Mouse (Mus musculus) intestine, embryonic 14.5 days (tissue): Measurements from ENCODE around the gene Vmn1r116. TPM values are rescaled to one million over a fixed set of nuclear protein-coding genes. Genes with fewer than 3 reads are reported as not detected.
"Not testable (repeated sequence)": the region's sequence is repeated elsewhere in the genome, so short reads cannot be mapped to it uniquely, and the experiment has no call there.

Source experiments
- ATAC-seq: fragments of 200-750 bp; cut with Nextera tagmentation; replicated peaks from 2 replicates; pipeline ENCODE4 v1.8.0; 2017; ENCODE audit warnings: low read depth, moderate number of reproducible peaks, moderate TSS enrichment, moderate library complexity; ENCODE audit not compliant: low FRiP score, low TSS enrichment
- DNase-seq: peaks from one replicate; pipeline ENCODE4 v3.0.0-alpha.2; 2018; ENCODE audit warnings: low spot score
- H3K27ac ChIP-seq: fragments of 300-500 bp; sonication (generic); 2 replicates; pipeline ENCODE4 v1.5.1; 2014; ENCODE audit warnings: low read depth, mild to moderate bottlenecking, control low read depth
- H3K27me3 ChIP-seq: fragments of 300-500 bp; sonication (generic); replicated peaks from 2 replicates; pipeline ENCODE4 v1.6.1; 2014; ENCODE audit warnings: low read length, control low read depth; ENCODE audit not compliant: control insufficient read depth, insufficient read depth
- H3K36me3 ChIP-seq: fragments of 300-500 bp; sonication (generic); 2 replicates; pipeline ENCODE4 v1.6.1; 2014; ENCODE audit warnings: low read length, control low read depth; ENCODE audit not compliant: control insufficient read depth, insufficient read depth
- H3K4me1 ChIP-seq: fragments of 300-500 bp; sonication (generic); replicated peaks from 2 replicates; pipeline ENCODE4 v1.6.1; 2014; ENCODE audit warnings: low read length, control low read depth, mixed read lengths; ENCODE audit not compliant: control insufficient read depth, insufficient read depth
- H3K4me2 ChIP-seq: fragments of 300-500 bp; sonication (generic); 2 replicates; pipeline ENCODE4 v1.6.1; 2014; ENCODE audit warnings: low read length
- H3K4me3 ChIP-seq: fragments of 300-500 bp; sonication (generic); 2 replicates; pipeline ENCODE4 v1.5.1; 2014; ENCODE audit warnings: low read depth, low read length, control low read depth, mixed read lengths
- H3K9ac ChIP-seq: fragments of 300-500 bp; sonication (generic); 2 replicates; pipeline ENCODE4 v1.6.1; 2014; ENCODE audit warnings: mild to moderate bottlenecking, low read length
- H3K9me3 ChIP-seq: fragments of 300-500 bp; sonication (generic); 2 replicates; pipeline ENCODE4 v1.6.1; 2016; ENCODE audit warnings: low read length, control low read depth; ENCODE audit not compliant: control insufficient read depth
- WGBS: fragments of 180-500 bp; shearing (Covaris S2); extraction: QIAGEN DNeasy Blood & Tissue Kit; methylation state at CpG from one replicate; pipeline ENCODE4 v1.1.7; 2014; 5-methylcytosine and 5-hydroxymethylcytosine counted together
- polyA plus RNA-seq: library from polyadenylated mRNA; unstranded; fragments of >200 nt; fragmentation: Nextera tagmentation; extraction: Ambion mirVana; gene quantifications from 2 replicates; pipeline ENCODE4 v1.2.1, GENCODE M21; 2014

The Vmn1r116 gene
- not detected in 2 replicates for polyA plus RNA-seq

GRCm38 (mm10) chr7:20871956-20872355 is at the start of gene Vmn1r116:
Vmn1r116 (plus strand) TSS chr7:20872256.
- not testable (repeated sequence) for H3K9ac ChIP-seq, H3K4me2 ChIP-seq, H3K9me3 ChIP-seq, DNase-seq, H3K27me3 ChIP-seq, ATAC-seq, H3K27ac ChIP-seq, H3K4me3 ChIP-seq, H3K36me3 ChIP-seq, H3K4me1 ChIP-seq
- WGBS = 60% methylated on average over 3 of the region's 3 CpGs

GRCm38 (mm10) chr7:20844885-20845284 is 27.2 kb upstream of the Vmn1r116 start, which contains the start of gene Vmn1r115:
Vmn1r115 (minus strand) TSS chr7:20844985.
- not testable (repeated sequence) for DNase-seq, H3K27ac ChIP-seq, H3K36me3 ChIP-seq, ATAC-seq, H3K9ac ChIP-seq, H3K4me3 ChIP-seq, H3K4me2 ChIP-seq, H3K9me3 ChIP-seq, H3K27me3 ChIP-seq, H3K4me1 ChIP-seq
- 88% methylated on average over 1 of the region's 3 CpGs for WGBS

- not testable (repeated sequence) for H3K27me3 ChIP-seq, H3K4me2 ChIP-seq, DNase-seq, H3K36me3 ChIP-seq, H3K4me1 ChIP-seq, ATAC-seq, H3K9ac ChIP-seq, H3K9me3 ChIP-seq, H3K4me3 ChIP-seq, H3K27ac ChIP-seq
- no CpG with 5 or more reads among the region's 2 CpGs for WGBS
Observed at GRCm38 (mm10) chr7:20884021-20884420, 12.0 kb downstream of the Vmn1r116 start, which contains the start of gene Vmn1r117. Vmn1r117 (minus strand) TSS chr7:20884121.

- DNase-seq, H3K4me1 ChIP-seq, H3K36me3 ChIP-seq, H3K27me3 ChIP-seq, H3K4me3 ChIP-seq, H3K4me2 ChIP-seq, H3K27ac ChIP-seq, ATAC-seq, H3K9ac ChIP-seq, H3K9me3 ChIP-seq: not testable (repeated sequence)
- no CpG with 5 or more reads among the region's 2 CpGs for WGBS
Observed at GRCm38 (mm10) chr7:20912247-20912646, 40.2 kb downstream of the Vmn1r116 start, which contains the start of gene Vmn1r118. Vmn1r118 (minus strand) TSS chr7:20912347.

Other genes with a start within 250 kb of the Vmn1r116 start
- not detected in 2 replicates for gene Vmn1r107, start 203.3 kb upstream of the Vmn1r116 start, polyA plus RNA-seq
- not detected in 2 replicates for gene Vmn1r111, start 169.0 kb upstream of the Vmn1r116 start, polyA plus RNA-seq
- gene Gm10668, start 141.6 kb upstream of the Vmn1r116 start, polyA plus RNA-seq = not detected in 2 replicates
- gene Vmn1r112, start 101.1 kb upstream of the Vmn1r116 start, polyA plus RNA-seq = not detected in 2 replicates
- gene Vmn1r113, start 85.0 kb upstream of the Vmn1r116 start, polyA plus RNA-seq = not detected in 2 replicates
- gene Vmn1r114, start 60.1 kb upstream of the Vmn1r116 start, polyA plus RNA-seq = not detected in 2 replicates
- not detected in 2 replicates for gene Vmn1r115, start 27.3 kb upstream of the Vmn1r116 start, polyA plus RNA-seq
- gene Vmn1r117, start 11.9 kb downstream of the Vmn1r116 start, polyA plus RNA-seq = not detected in 2 replicates
- not detected in 2 replicates for gene Vmn1r118, start 40.1 kb downstream of the Vmn1r116 start, polyA plus RNA-seq
- gene Vmn1r119, start 140.2 kb downstream of the Vmn1r116 start, polyA plus RNA-seq = not detected in 2 replicates
- gene Vmn1r120, start 181.5 kb downstream of the Vmn1r116 start, polyA plus RNA-seq = not detected in 2 replicates
- not detected in 2 replicates for gene Vmn1r121, start 226.3 kb downstream of the Vmn1r116 start, polyA plus RNA-seq